Mouse (Mus musculus) liver, embryonic 14.5 days (tissue): ENCODE data around the gene Oas1d.
"Not testable (repeated sequence)": the region's sequence is repeated elsewhere in the genome, so short reads cannot be mapped to it uniquely, and the experiment has no call there.

ENCODE experiments used
- CTCF ChIP-seq: IDR thresholded peaks from 2 replicates; pipeline ENCODE4 v1.5.1; 2016; ENCODE audit warnings: antibody characterized with exemption, low read depth, control low read depth
- EP300 ChIP-seq: IDR thresholded peaks from 2 replicates; pipeline ENCODE4 v1.6.1; 2016; ENCODE audit warnings: antibody characterized with exemption, low read depth

DNA sequence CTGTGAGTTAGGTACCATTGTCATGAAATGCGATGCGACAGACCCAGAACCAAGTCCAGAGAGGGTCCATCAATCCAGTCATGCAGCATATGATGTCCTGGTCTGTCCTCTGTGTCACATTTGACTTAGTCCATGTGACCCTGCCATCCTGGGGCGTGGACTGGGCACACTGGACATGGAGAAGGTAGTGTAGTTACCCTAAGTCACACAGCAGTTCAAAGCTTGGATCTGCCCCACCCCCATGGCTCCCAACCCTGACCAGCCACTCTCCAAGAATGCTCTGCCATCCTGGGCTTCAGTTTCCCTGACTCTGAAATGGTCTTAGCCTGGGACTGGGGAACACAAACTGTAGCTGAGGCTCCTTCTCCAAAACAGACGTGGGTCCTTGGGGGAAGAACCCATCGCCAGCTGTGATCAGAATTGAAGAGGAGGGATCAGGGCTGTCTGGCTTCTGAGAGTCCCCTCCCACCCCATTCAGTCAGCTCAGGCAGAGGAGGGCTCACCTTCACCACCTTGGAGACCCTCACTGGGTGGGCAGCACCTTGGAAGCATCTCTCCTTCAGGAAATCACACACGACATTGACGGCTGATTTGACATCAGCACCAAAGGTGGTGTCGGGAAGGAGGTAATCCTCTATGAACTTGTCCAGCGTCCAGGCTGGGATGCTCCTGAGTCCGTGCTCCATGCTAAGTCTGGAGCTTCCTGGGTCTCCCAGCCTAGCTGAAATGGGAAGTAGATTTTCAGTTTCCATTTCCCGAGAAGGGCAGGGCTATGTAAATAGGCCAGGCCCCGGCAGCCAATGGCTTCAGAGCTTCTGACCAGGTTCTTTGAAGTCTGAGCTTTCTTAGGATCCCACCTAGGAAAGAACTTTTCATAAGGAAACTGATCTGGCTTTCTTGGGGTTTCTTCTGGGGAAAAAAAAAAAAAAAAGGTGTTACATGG is 7.3 kb upstream of the Oas1d start, which contains the start of gene Oas1a:
- not testable (repeated sequence) for TF ChIP-seq CTCF, EP300
